Mouse (Mus musculus): ENCODE data around the gene Arhgap20.

GRCm38 (mm10) chr9:51866634-51867033 lies 101.5 kb downstream of the Arhgap20 start:
- TF ChIP-seq CTCF (IDR thresholded peaks at IDR 0.05; ENCODE audit: low read depth), result no peak
- TF ChIP-seq EP300 (optimal IDR thresholded peaks at IDR 0.05), result no peak

Data from stomach, postnatal 0 days (tissue).